Mouse (Mus musculus): ENCODE measurements around the gene Eif4g2. TPM values are rescaled to one million over a fixed set of nuclear protein-coding genes. Genes with fewer than 3 reads are reported as not detected.

Gene Eif4g2
- 754 TPM for polyA plus RNA-seq (2015; fragmentation: Illumina TruSeq; extraction: RNeasy Lipid Tissue Mini Kit (QIAGEN cat#74804); ENCODE audit: insufficient read depth, low replicate concordance)

DNA sequence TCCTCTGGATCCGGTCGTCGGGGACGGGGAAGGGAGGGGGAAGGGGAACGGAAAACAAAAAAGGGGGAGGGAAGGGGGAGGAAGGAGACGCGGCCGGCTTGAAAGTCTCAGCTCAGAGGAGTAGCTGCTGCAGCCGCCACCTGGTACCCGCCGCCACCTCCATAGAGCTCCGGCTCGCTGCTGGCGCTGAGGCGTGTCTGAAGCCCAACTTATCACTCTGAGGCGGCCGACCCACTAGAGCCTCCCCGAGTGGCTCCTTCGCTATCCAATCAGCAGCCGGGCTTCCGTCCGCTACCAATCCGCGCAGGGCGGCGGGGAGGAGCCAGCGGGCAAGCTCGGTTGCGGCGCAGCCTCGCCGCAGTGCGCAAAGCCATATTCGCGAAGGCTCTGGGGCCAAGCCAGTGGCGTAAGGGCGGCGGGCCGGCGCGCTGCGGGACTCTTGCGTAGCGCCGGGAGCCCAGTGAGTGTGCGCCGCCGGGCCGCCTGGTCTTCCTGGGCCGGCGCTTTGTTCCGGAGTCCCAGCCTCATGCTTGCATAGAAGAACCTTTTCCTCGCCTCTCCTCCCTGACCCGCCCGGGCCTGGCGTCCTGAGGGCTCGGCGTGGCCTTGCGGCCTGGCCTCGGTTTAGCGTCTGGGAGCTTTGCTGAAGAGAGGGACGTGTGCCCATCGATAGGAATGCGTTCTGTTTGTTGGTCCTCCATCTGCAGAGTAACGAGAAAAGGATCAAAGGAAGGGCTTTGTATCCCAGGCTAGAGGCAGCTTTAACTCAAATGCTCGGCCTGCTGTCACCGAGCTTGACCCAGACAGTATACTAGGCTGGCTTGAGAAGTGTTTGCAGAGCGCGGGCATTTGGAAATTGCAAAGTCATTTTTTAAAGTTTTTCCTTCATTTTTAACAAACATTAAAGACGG lies at the start of gene Eif4g2:
Gene Eif4g2 (minus strand): TSS at position 209 of the 911 bp plus-strand sequence.

DNA sequence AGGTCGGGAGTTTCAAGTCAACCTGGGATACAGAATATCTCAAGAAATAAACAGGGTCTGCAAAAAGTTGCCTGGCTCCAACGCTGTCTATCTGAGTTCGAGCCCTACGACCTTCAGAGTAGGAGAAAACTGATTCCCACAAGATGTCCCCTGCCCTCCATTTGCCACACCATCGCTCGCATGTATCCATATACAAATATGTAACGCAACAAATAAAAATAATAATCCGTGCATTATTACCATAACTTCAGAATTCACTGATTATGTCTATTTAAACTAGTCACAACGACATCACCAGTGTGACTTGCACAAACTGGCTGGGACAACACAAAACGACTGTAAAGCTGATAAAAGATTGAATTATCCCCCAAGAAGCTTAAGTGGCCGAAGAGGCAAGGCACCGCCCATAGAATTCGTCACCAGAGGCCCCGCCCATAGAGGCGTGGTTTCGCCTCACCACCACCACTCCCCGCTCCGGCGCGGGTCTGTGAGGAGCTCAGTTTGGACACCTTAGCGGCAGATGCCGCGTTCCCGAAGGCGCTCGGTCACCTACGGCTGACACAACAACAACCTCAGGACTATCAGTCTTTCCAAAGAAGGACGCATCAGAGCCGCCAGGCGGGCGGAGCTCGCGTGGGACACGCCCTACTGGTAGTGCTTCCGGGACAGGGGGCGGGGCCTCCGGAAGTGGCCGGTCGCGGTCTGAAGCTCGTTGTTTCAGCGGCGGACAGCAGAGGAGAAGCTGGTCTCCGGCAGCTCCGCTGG lies 54.4 kb downstream of the Eif4g2 start, which contains the start of gene Ctr9:
Gene Ctr9 (plus strand): TSS at position 671 of the 765 bp plus-strand sequence.

Other genes with a start within 250 kb of the Eif4g2 start
- gene Rnf141, start 238.6 kb downstream of the Eif4g2 start, polyA plus RNA-seq (2015; fragmentation: Illumina TruSeq; extraction: RNeasy Lipid Tissue Mini Kit (QIAGEN cat#74804); ENCODE audit: insufficient read depth, low replicate concordance): 38.1 TPM
- gene Lyve1, start 219.8 kb downstream of the Eif4g2 start, polyA plus RNA-seq (2015; fragmentation: Illumina TruSeq; extraction: RNeasy Lipid Tissue Mini Kit (QIAGEN cat#74804); ENCODE audit: insufficient read depth, low replicate concordance): 0.95 TPM
- 10.2 TPM for gene Mrvi1, start 100.6 kb downstream of the Eif4g2 start, polyA plus RNA-seq (2015; fragmentation: Illumina TruSeq; extraction: RNeasy Lipid Tissue Mini Kit (QIAGEN cat#74804); ENCODE audit: insufficient read depth, low replicate concordance)
- gene Ctr9, start 54.1 kb downstream of the Eif4g2 start, polyA plus RNA-seq (2015; fragmentation: Illumina TruSeq; extraction: RNeasy Lipid Tissue Mini Kit (QIAGEN cat#74804); ENCODE audit: insufficient read depth, low replicate concordance): 35.3 TPM